Mouse (Mus musculus) lung, adult 2 months (tissue): ENCODE results near the gene Mad2l1.

Source experiments
- CTCF ChIP-seq: fragments of 200-500 bp; IDR thresholded peaks from 2 replicates; pipeline ENCODE4 v1.5.1; 2011; ENCODE audit warnings: mild to moderate bottlenecking, low read length, control low read depth; ENCODE audit not compliant: insufficient read depth
- POLR2A ChIP-seq: fragments of 200-500 bp; IDR thresholded peaks from 2 replicates; pipeline ENCODE4 v1.6.1; 2011; ENCODE audit warnings: low read depth, mild to moderate bottlenecking, control low read depth, low read length, borderline replicate concordance; ENCODE audit errors: extremely low read depth

- TF ChIP-seq POLR2A: no peak
- no peak for TF ChIP-seq CTCF
Measured at GRCm38 (mm10) chr6:66528386-66528785, 6.8 kb upstream of the Mad2l1 start.
